Mouse (Mus musculus) MEL (cell line): ENCODE data around the gene Snx29. TPM values are rescaled to one million over a fixed set of nuclear protein-coding genes. Genes with fewer than 3 reads are reported as not detected.

ENCODE experiments used
- DNase-seq: peaks from one replicate; pipeline ENCODE4 v3.0.0; 2011; ENCODE audit warnings: low read depth, low spot score
- H3K27ac ChIP-seq: 2 replicates; pipeline ENCODE4 v1.5.1; 2012; ENCODE audit warnings: low read depth, mild to moderate bottlenecking, control low read depth, low read length, moderate library complexity; ENCODE audit not compliant: control insufficient read depth
- H3K27me3 ChIP-seq, 2 experiments: fragments of 150-350 bp in 1 of 2; sonication (generic) in 1 of 2; 2 replicates each; pipeline ENCODE4 v1.6.1; 2012; ENCODE audit warnings: low read length in 2 of 2, mild to moderate bottlenecking in 2 of 2, improper control_type of control experiment in 1 of 2, moderate library complexity in 1 of 2; ENCODE audit not compliant: insufficient read depth in 2 of 2, control insufficient read depth in 1 of 2
- H3K36me3 ChIP-seq, 2 experiments: 2 replicates each; pipeline ENCODE4 v1.6.1; 2012 to 2014; ENCODE audit warnings: low read length in 2 of 2, improper control_type of control experiment in 1 of 2, inconsistent platforms in 1 of 2, mild to moderate bottlenecking in 1 of 2; ENCODE audit not compliant: insufficient read depth in 2 of 2, control insufficient read depth in 1 of 2
- H3K4me1 ChIP-seq, 2 experiments: fragments of 150-350 bp in 1 of 2; sonication (generic) in 1 of 2; 2 replicates each; pipeline ENCODE4 v1.6.1; 2012; ENCODE audit warnings: low read length in 2 of 2, improper control_type of control experiment in 1 of 2, mild to moderate bottlenecking in 1 of 2; ENCODE audit not compliant: insufficient read depth in 2 of 2, control insufficient read depth in 1 of 2
- H3K4me3 ChIP-seq, 2 experiments: fragments of 150-350 bp in 1 of 2; sonication (generic) in 1 of 2; 2 replicates each; pipeline ENCODE4 v1.5.1; 2012; ENCODE audit warnings: low read depth in 2 of 2, low read length in 2 of 2, mild to moderate bottlenecking in 2 of 2, moderate library complexity in 2 of 2, control low read depth in 1 of 2, improper control_type of control experiment in 1 of 2; ENCODE audit not compliant: control insufficient read depth in 1 of 2, insufficient read depth in 1 of 2
- H3K79me2 ChIP-seq: 2 replicates; pipeline ENCODE4 v1.6.1; 2012; ENCODE audit warnings: mild to moderate bottlenecking, low read length, moderate library complexity; ENCODE audit not compliant: control insufficient read depth, poor library complexity, insufficient read depth
- H3K9ac ChIP-seq: 2 replicates; pipeline ENCODE4 v1.6.1; 2012; ENCODE audit warnings: low read depth, mild to moderate bottlenecking, control low read depth, low read length, moderate library complexity; ENCODE audit not compliant: control insufficient read depth, poor library complexity, severe bottlenecking
- H3K9me3 ChIP-seq: fragments of 150-350 bp; sonication (generic); replicated peaks from 2 replicates; pipeline ENCODE4 v1.6.1; 2012; ENCODE audit warnings: mild to moderate bottlenecking, low read length, improper control_type of control experiment, moderate library complexity; ENCODE audit not compliant: insufficient read depth
- BHLHE40 ChIP-seq: IDR thresholded peaks from 2 replicates; pipeline ENCODE4 v1.6.1; 2012; ENCODE audit warnings: low read depth, mild to moderate bottlenecking, inconsistent platforms, low read length, improper control_type of control experiment, borderline replicate concordance
- CHD1 ChIP-seq: IDR thresholded peaks from 2 replicates; pipeline ENCODE4 v1.6.1; 2012; ENCODE audit warnings: low read depth, mild to moderate bottlenecking, inconsistent platforms, low read length, improper control_type of control experiment
- CHD2 ChIP-seq: IDR thresholded peaks from 2 replicates; pipeline ENCODE4 v1.6.1; 2011; ENCODE audit warnings: low read length, improper control_type of control experiment
- ELF1 ChIP-seq: IDR thresholded peaks from 2 replicates; pipeline ENCODE4 v1.6.1; 2014; ENCODE audit warnings: low read depth, mild to moderate bottlenecking, inconsistent platforms, low read length, improper control_type of control experiment, moderate library complexity
- EP300 ChIP-seq, 2 experiments: IDR thresholded peaks; 2 replicates each; pipeline ENCODE4 v1.6.1; 2011; ENCODE audit warnings: improper control_type of control experiment in 2 of 2, low read length in 2 of 2, low read depth in 1 of 2, mild to moderate bottlenecking in 1 of 2
- ETS1 ChIP-seq: IDR thresholded peaks from 2 replicates; pipeline ENCODE4 v1.6.1; 2012; ENCODE audit warnings: low read depth, mild to moderate bottlenecking, inconsistent platforms, low read length, improper control_type of control experiment, moderate library complexity
- GABPA ChIP-seq: IDR thresholded peaks from 2 replicates; pipeline ENCODE4 v1.6.1; 2012; ENCODE audit warnings: low read depth, mild to moderate bottlenecking, inconsistent platforms, low read length, improper control_type of control experiment, moderate library complexity
- GATA1 ChIP-seq: IDR thresholded peaks from 2 replicates; pipeline ENCODE4 v1.6.1; 2011; ENCODE audit warnings: low read depth, low read length, improper control_type of control experiment
- HCFC1 ChIP-seq: IDR thresholded peaks from 2 replicates; pipeline ENCODE4 v1.6.1; 2012; ENCODE audit warnings: low read depth, mild to moderate bottlenecking, inconsistent platforms, low read length, improper control_type of control experiment, moderate library complexity
- KAT2A ChIP-seq: conservative IDR thresholded peaks from 2 replicates; pipeline ENCODE4 v1.6.1; 2012; ENCODE audit warnings: low read depth, low read length, improper control_type of control experiment, inconsistent platforms
- MAZ ChIP-seq: IDR thresholded peaks from 2 replicates; pipeline ENCODE4 v1.6.1; 2012; ENCODE audit warnings: low read depth, mild to moderate bottlenecking, inconsistent platforms, low read length, improper control_type of control experiment
- MEF2A ChIP-seq: IDR thresholded peaks from 2 replicates; pipeline ENCODE4 v1.6.1; 2014; ENCODE audit warnings: low read depth, mild to moderate bottlenecking, inconsistent platforms, low read length, improper control_type of control experiment; ENCODE audit not compliant: poor library complexity, insufficient replicate concordance, severe bottlenecking; ENCODE audit errors: extremely low read depth
- MXI1 ChIP-seq: IDR thresholded peaks from 2 replicates; pipeline ENCODE4 v1.6.1; 2011; ENCODE audit warnings: mild to moderate bottlenecking, low read depth, low read length, improper control_type of control experiment
- MYB ChIP-seq: IDR thresholded peaks from 2 replicates; pipeline ENCODE4 v1.6.1; 2011; ENCODE audit warnings: mild to moderate bottlenecking, low read depth, low read length, improper control_type of control experiment
- RAD21 ChIP-seq: IDR thresholded peaks from 2 replicates; pipeline ENCODE4 v1.6.1; 2011; ENCODE audit warnings: mild to moderate bottlenecking, low read depth, low read length, improper control_type of control experiment
- TAL1 ChIP-seq: IDR thresholded peaks from 2 replicates; pipeline ENCODE4 v1.6.1; 2012; ENCODE audit warnings: mild to moderate bottlenecking, inconsistent platforms, low read length, moderate library complexity, mixed read lengths
- TBP ChIP-seq: IDR thresholded peaks from 2 replicates; pipeline ENCODE4 v1.8.0; 2011; ENCODE audit warnings: low read depth, low read length, improper control_type of control experiment
- TCF12 ChIP-seq: IDR thresholded peaks from 2 replicates; pipeline ENCODE4 v1.6.1; 2014; ENCODE audit warnings: low read depth, mild to moderate bottlenecking, inconsistent platforms, low read length, improper control_type of control experiment, moderate library complexity
- UBTF ChIP-seq: IDR thresholded peaks from 2 replicates; pipeline ENCODE4 v1.6.1; 2012; ENCODE audit warnings: low read depth, mild to moderate bottlenecking, inconsistent platforms, low read length, improper control_type of control experiment, moderate library complexity, borderline replicate concordance; ENCODE audit not compliant: insufficient read depth
- ZKSCAN1 ChIP-seq: IDR thresholded peaks from 2 replicates; pipeline ENCODE4 v1.6.1; 2012; ENCODE audit warnings: low read depth, mild to moderate bottlenecking, inconsistent platforms, low read length, improper control_type of control experiment, moderate library complexity
- ZNF384 ChIP-seq: IDR thresholded peaks from 2 replicates; pipeline ENCODE4 v1.6.1; 2012; ENCODE audit warnings: low read depth, mild to moderate bottlenecking, inconsistent platforms, low read length, improper control_type of control experiment
- polyA plus RNA-seq, 2 experiments: library from polyadenylated mRNA; stranded (reverse) in 1 of 2; unstranded in 1 of 2; fragments of >175 nt in 1 of 2; fragments of >200 nt in 1 of 2; gene quantifications; 2 replicates each; pipeline versions ENCODE4 v1.2.1 to v1.2.4; 2012; ENCODE audit warnings: low replicate concordance in 2 of 2, low read depth in 1 of 2; ENCODE audit not compliant: insufficient read length in 2 of 2, insufficient read depth in 1 of 2, missing spikeins in 1 of 2
- total RNA-seq: library from RNA; depleted of rRNA; stranded (reverse); fragments of 300-350 nt; gene quantifications from 2 replicates; pipeline ENCODE4 v1.2.3, GENCODE M21; 2012

Snx29 gene
- total and polyA plus RNA-seq, 3 experiments, result 0.72 to 0.73 TPM; not detected in 1

DNA sequence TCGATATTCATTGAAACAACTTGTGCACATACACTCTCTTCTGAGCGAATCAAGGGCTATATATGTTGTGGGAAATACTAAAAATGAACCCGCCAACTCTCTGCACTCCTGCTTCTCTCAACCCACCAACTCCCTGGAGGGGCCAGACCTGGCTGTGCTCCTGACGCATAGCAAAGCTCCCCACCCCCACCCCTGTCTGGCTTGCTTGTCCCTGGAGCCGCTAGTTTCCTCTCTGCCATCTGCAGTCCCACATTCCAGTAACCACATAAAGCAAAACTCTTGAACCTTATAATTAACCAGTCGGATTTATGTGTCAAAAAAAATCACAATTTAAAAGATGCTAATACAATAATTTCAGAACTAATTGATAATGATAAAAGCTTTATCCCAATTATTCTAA, 320.9 kb downstream of the Snx29 start:
- no peak overlapping the region for H3K9ac ChIP-seq
- peaks cover 0 to 1% of the 10 kb centered on the region in 2 experiments; a peak in 1 of 4 replicates for H3K27me3 ChIP-seq
- H3K4me1 ChIP-seq, result no peaks in the 10 kb centered on the region
- TF ChIP-seq TAL1 (no peak), MYB (no peak), ZKSCAN1 (no peak), BHLHE40 (no peak), MXI1 (no peak), KAT2A (no peak), ELF1 (no peak), CHD1 (no peak), UBTF (no peak), RAD21 (no peak), CHD2 (no peak), GABPA (no peak), ZNF384 (no peak)
- TF ChIP-seq, all 39 proteins: peak for 0
- Histone ChIP-seq H3K79me2 (no peaks in the 10 kb centered on the region), H3K36me3 (no peaks in the 10 kb centered on the region), H3K4me3 (no peak overlapping the region), H3K27ac (no peak overlapping the region), H3K9me3 (no peaks in the 10 kb centered on the region)
- DNase-seq, result no peak

DNA sequence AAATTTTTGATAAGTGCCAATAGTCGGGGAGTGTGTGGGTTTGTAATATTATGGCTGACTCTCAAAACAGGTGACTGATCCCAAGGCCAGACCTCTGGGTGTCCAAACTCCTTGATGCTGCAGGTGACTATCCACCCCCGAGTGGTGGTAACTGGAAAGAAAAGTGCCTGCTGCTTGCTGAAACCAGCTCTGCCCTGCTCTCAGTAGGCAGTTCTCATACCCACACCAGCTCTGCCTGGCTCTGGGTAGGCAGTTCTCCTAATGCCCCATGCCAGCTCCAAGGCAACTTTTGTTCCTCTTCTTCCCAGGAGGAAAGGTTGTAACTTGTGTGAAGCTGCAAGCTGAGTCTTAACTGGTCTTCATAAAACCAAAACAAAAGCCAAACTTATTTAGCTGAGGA, 321.7 kb downstream of the Snx29 start:
- no peaks in the 10 kb centered on the region for H3K36me3 ChIP-seq
- H3K79me2 ChIP-seq, result no peaks in the 10 kb centered on the region
- no peaks in the 10 kb centered on the region for H3K9me3 ChIP-seq
- peaks cover 0 to 1% of the 10 kb centered on the region in 2 experiments; a peak in 1 of 4 replicates for H3K27me3 ChIP-seq
- no peak overlapping the region for H3K4me3 ChIP-seq
- no peak overlapping the region for H3K27ac ChIP-seq
- no peak overlapping the region for H3K9ac ChIP-seq
- DNase-seq, result no peak
- TF ChIP-seq TBP (no peak), MEF2A (no peak), MAZ (no peak), UBTF (no peak)
- no peaks in the 10 kb centered on the region for H3K4me1 ChIP-seq

DNA sequence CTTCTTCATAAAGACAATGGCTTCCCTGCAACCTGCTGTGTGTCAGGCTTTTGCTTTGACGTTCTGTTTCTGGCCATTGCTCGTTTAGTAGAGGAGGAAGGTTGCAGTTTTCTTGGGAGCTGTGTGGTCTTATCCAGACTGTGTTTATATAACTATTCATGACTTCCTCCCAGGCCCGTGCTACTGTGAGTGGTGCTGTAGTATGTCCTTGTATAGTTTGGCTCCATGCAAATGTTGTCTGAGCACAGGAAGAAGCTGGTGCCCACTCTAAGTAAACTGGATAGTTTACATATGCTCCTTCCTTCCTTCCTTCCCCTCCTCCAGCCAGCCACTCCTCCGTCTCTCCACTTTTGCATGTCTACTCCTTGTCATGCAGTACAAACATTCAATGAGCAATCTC, 323.0 kb downstream of the Snx29 start:
- no peak overlapping the region for H3K27ac ChIP-seq
- H3K9me3 ChIP-seq, result no peaks in the 10 kb centered on the region
- no peaks in the 10 kb centered on the region for H3K79me2 ChIP-seq
- TF ChIP-seq GATA1 (no peak), EP300 (IDR thresholded peaks at IDR 0.05; ENCODE audit: low read depth in 1 of 2, low read length in 2 of 2) (no peak), MEF2A (no peak), ELF1 (no peak), TCF12 (no peak), KAT2A (no peak), HCFC1 (no peak), ETS1 (no peak), MYB (no peak), ZNF384 (no peak)
- H3K36me3 ChIP-seq, result no peaks in the 10 kb centered on the region
- H3K4me1 ChIP-seq, result no peaks in the 10 kb centered on the region
- H3K4me3 ChIP-seq, result no peak overlapping the region
- H3K9ac ChIP-seq, result no peak overlapping the region
- H3K27me3 ChIP-seq, result peaks cover 0 to 1% of the 10 kb centered on the region in 2 experiments; a peak in 1 of 4 replicates
- DNase-seq, result no peak
